Mouse (Mus musculus) retina, postnatal 1 day (tissue): ENCODE measurements around the gene Rpl15.
"Not testable (repeated sequence)": the region's sequence is repeated elsewhere in the genome, so short reads cannot be mapped to it uniquely, and the experiment has no call there.

Experiments used
- DNase-seq: peaks from one replicate; pipeline ENCODE4 v3.0.0-alpha.2; 2012

Rpl15 gene

GRCm38 (mm10) chr14:18240132-18240531 is 31.1 kb downstream of the Rpl15 start:
- no peak for DNase-seq

- DNase-seq: peak; percentile 100
Observed at GRCm38 (mm10) chr14:18238750-18239731, 32.1 kb downstream of the Rpl15 start, which contains the start of gene Nr1d2. TSS of gene Nr1d2 (minus strand) at chr14:18239127.

DNA sequence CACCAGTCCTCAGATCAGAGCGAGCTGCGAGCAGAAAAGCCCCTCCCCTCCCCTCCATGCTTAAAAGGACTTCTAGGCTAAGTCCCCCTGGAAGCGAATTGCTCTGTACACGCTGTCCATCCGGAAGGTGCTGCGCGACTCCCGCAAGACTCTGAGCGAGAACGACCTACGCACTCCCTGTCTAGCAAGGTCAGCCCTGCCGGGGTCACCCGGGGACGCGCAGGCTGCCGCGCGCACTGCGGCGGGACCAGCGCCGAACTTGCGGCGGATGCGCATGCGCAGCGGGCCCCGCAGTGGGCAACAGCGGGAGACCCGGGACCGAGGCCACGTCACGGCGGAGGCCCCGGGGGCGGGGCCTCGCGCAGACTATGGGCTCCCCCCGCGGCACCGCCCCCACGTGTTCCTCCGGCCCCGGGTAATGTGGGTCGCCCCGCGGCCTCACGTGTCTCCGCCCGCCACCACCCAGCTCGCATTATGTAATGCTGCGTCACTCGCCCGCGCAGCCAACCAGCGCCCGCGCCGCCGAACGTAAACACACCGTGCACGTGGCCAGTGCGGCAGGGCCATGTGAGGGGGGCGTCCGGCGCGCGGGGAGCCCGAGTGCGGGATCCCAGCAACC is 33.0 kb downstream of the Rpl15 start:
- peak; percentile 98 for DNase-seq

GRCm38 (mm10) chr14:18237381-18237780 is 33.8 kb downstream of the Rpl15 start:
- DNase-seq: no peak

DNA sequence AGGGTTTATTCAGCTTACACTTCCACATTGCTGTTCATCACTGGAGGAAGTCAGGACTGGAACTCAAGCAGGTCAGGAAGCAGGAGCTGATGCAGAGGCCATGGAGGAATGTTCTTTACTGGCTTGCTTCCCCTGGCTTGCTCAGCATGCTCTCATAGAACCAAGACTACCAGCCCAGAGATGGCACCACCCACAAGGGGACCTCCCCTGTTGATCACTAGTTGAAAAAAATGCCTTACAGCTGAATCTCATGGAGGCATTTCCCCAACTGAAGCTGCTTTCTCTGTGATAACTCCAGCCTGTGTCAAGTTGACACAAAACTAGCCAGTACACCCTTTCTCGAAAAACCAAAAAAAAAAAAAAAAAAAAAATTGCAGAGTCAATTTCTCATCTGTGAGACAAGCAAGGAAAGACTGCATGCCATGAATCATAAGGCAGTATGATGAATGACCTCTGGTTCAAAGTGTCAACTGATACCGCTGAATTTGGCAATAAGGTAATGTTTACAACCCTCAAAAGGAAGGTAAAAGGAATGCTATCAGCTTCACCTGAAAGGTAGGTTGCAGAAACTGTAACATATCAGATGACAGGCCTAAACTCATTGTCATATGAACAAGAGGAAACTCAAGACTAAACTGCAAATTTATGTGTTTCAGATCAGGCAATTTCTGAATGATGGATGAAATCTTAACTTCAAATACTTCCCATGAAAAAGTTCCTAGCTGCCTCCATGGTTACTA is 34.5 kb downstream of the Rpl15 start:
- not testable (repeated sequence) for DNase-seq

DNA sequence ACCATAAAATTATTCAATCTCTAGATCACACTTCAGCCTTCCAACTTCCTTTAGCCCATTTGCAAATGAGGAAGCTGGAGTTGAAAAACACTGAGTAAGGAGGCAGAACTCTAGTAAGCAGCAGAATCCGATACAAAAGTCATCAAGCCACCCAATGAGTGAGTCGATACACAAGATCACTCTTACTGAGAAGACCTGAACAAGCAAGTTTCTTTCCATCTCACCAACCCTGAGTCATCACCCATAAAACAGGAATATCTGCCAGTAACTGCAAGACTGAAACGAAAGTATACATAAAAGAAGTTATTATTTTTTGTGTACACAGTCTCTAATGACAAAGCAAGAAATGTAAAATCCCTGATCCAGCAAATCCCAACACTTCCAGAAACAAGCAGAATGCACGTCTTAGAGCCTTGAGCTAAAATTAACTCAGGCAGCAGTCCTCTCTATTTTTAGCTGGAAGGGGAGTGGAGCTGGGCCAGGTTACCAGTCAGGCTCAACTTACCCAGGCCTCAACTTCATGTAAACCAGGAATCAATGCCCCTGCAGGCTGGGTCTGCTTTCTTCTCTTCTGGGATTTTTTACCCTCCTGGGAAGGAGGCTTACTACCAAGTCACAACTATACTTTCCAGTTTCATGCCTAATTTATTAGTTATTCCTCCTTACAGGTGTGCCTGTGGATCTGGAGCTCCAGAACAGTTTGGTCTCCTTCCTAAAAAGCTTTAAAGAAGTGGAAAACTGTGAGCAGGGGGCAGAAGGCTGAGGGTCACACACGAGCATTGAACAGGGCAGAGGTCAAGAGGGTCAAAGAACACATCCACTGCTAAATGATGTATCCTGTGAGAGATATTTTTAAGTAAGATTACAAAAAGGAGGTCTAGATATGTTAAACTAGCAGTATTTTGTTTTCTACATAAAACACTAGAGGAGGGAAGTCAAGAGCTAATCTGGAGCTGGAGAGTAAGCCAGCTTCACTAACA is 36.9 kb downstream of the Rpl15 start:
- no peak for DNase-seq

GRCm38 (mm10) chr14:18233076-18233475 is 38.1 kb downstream of the Rpl15 start:
- no peak for DNase-seq

- not testable (repeated sequence) for DNase-seq
Observed at GRCm38 (mm10) chr14:18231866-18232265, 39.3 kb downstream of the Rpl15 start.

DNA sequence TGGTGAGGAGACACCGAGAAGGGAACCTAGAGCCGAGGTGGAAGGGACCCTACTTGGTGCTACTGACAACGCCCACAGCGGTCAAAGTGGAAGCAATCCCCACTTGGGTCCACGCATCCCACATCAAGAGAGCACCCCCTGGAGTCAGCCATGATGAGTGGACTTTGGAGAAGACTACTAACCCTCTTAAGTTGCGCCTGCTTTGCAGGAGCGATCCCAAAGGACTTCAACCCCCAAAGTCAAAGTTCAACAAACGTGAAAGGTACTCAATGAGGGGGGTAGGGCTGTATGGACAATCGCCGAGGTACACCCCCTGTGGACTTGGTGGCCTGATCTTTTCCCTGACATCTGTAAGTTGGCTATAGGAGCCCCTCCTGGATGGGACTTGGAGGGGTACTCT is 41.4 kb downstream of the Rpl15 start:
- DNase-seq: not testable (repeated sequence)

GRCm38 (mm10) chr14:18226181-18226580 is 45.0 kb downstream of the Rpl15 start:
- peak; percentile 38 for DNase-seq

- DNase-seq: not testable (repeated sequence)
Observed at GRCm38 (mm10) chr14:18225431-18225830, 45.8 kb downstream of the Rpl15 start.

GRCm38 (mm10) chr14:18221977-18222376 is 49.2 kb downstream of the Rpl15 start:
- DNase-seq: no peak
